Mouse (Mus musculus) cerebellum, adult 8-10 months (tissue): ENCODE results near the gene Gm7879.
A peak's percentile ranks its signal among the peaks of the same experiment; 100 is the strongest.
"Not testable (repeated sequence)": the region's sequence is repeated elsewhere in the genome, so short reads cannot be mapped to it uniquely, and the experiment has no call there.

ENCODE experiments used
- DNase-seq: peaks from one replicate; pipeline ENCODE4 v3.0.0; 2022

The Gm7879 gene

DNA sequence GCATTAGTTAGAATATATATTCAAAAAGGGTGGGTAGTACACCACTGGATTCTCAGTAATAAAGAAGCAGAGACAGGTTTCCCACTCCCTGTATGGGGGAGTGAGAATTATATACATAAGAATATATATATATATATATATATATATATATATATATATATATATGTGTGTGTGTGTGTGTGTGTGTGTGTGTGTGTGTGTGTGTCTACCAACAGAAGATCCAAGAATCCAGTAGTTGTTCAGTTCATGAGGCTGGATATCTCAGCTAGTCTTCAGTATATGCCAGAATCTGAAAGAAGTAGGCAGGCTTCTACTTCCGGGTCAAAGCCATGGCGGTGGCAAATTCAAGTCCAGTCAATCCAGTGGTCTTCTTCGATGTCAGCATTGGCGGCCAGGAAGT lies at the start of gene Gm7879:
TSS of gene Gm7879 (plus strand) at position 301 of the 400 bp plus-strand sequence.
- not testable (repeated sequence) for DNase-seq

DNA sequence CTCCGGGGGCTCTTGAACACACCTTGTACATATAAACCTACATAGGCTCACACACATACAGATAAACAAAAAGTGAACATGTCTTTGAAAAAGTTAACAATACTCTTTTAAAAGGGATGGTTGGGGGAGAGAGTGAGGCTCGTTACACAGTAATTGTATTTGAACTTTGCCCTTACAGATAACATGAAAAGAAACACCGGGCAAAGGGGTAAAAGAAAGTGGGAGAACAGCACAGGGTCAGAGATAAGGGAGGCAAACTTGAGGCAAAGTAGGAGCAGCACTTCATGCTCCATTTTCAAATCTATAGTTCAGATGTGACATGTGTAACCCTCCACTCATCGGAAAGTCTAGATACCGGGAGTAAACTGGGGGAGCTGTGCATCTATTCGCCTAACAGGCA lies 49.3 kb upstream of the Gm7879 start:
- DNase-seq, result no peak

DNA sequence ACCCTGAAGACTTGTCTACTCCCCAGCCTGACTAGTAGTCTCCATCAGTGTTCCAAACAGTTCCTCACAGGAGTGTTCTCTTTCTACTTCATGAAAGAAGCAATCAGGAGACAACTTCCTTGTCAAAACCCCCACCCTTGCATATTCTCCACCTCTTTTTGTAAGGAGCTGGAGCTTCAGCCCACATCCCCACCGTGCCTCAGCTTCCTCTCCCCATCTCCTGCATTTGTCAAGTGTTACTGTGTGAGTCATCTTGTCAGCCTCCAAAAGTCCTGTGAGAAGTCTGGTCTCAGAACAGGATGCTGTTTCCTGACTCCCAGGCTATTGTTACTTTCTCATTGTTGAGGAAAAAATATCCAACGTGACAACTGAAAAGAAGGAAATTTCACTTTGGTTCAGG lies 47.6 kb upstream of the Gm7879 start:
- no peak for DNase-seq

DNA sequence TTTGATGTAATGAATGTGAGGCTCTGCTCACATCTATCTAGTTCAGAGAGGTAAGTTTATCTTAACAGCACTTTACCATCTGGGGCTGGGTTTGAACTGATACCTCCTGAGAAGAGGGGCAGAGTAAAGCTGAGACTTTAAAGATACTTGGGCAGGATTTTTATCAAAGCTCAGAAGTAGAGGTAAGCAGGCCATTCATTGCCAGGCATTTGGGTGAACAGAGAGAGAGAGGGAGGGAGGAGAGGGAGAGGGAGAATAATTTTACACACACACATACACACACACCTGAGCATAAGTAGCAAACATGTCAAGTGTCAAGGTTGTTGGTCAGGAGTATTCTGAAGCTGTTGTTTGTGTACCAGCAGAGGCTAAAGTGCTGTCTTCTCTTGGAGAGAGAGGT lies 44.7 kb upstream of the Gm7879 start, which contains the start of gene Cd38:
TSS of gene Cd38 (plus strand) at position 301 of the 400 bp plus-strand sequence.
- DNase-seq, result no peak

DNA sequence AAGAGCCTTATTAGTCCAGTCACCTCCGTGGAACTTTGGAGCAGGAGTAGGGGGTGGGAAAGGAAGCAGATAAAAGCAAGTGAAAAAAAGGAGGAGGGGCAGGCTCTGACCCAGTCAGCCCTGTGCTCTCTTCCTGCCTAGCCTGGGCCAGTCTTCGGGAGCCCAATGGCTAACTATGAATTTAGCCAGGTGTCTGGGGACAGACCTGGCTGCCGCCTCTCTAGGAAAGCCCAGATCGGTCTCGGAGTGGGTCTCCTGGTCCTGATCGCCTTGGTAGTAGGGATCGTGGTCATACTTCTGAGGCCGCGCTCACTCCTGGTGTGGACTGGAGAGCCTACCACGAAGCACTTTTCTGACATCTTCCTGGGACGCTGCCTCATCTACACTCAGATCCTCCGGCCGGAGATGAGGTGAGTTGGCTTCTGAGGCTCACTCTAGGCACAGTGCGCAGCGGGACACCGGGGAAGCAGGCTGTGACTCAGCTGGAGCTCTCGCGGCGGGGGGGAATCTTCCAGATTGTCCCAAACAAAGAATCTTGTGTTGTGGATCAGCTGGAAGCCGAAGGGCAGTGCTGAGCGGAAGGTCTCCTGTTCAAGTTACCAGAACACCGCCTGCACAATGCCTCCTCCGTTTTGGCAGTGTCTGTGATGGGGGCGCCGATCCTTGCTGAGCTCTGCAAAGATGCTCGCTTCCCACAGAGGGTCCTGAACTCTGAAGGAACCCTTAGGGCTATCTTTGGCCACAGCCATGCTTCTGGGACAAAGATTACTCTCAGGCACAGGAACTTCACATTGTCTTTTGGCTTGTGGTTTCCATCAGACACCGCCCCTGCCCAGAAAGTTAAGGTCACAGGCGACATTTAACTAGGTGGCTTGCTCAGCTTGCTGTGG lies 44.0 kb upstream of the Gm7879 start:
- peak; percentile 19 for DNase-seq

DNA sequence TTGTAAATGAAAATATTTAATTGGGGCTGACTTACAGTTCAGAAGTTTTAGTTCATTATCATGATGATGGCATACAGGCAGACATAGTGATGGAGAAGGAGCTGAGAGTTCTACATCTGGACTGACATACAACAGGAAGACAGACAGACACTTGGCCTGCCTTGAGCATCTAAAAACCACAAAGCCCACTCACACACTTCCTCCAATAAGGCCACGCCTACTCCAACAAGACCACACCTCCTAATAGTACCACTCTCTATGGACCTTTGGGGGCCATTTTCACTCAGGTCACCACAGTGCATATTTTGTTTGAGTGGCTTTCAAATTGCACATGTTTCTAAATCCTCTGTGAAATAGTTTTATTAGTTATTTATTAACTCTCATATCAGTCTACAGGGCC lies 41.1 kb upstream of the Gm7879 start:
- DNase-seq, result no peak

DNA sequence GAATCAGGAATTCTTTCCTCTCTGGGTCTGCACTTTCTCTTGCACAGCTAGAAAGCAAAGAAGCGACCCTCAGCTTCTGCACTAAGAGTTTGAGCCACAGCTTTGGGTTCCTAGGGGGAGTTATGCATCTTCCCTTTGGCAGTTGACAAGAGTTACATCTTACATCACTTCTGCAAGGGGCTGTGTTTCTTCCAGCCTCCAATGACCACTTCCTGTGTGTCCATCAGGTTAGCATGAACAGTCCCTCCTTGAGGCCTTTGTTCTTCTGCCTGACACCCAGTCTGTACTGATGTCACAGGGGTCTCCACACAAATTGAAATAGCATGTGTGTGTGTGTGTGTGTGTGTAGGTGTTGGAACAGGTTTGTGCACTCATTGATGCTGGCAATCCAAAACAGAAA lies 40.3 kb upstream of the Gm7879 start:
- DNase-seq, result no peak

DNA sequence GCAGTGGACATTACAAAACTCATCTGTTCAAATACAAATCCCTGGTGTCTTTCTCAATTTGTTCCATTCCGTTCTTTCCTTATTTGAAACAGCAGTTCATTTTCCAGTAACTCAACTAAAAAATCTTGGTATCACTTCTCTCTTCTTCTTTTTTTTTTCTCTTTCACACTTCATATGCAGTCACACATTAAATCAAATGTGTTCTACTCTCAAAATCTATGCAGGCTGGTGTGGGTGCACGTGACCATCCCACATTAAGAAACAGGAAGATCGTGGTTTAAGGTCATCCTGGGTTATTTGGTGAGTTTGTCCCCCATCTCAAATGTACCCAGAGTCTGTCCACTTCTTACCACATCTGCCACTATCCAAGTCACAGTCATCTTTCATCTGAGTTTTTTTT lies 30.9 kb upstream of the Gm7879 start:
- no peak for DNase-seq

DNA sequence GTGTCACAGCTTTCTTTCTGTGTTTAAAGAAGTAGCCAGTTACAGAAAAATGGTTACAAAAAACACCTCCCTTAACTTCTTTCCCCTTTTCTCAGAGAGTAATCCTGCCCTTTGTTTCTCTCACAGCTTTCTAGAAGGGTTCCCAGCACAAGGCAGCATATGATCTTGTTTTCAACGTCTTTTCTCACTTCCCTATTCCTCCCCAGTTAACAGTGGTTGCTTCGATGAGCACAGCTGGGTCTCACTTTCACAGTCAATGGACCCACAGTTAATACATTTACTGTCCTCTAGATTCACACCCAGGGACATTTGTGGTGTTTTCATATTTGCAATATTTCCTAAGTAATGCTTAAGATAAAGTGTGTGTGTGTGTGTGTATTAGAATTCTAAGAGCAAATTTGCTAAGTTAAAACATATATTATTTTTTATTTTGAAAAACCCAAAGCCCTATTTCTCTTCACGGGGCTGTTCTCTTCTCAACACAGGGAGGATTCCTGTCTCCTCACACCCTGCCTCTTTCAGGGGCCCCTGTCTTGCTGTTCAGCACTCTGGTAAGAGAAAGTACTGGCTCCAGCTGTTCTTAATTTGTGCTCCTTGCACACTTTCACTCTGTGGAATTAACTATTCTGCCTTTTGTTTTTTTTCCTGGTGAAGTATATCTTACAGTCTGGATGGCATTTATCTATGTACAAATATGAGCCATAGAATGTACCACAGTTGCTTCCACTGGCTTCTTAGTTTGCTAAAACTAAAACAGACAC lies 27.7 kb upstream of the Gm7879 start:
- no peak for DNase-seq

DNA sequence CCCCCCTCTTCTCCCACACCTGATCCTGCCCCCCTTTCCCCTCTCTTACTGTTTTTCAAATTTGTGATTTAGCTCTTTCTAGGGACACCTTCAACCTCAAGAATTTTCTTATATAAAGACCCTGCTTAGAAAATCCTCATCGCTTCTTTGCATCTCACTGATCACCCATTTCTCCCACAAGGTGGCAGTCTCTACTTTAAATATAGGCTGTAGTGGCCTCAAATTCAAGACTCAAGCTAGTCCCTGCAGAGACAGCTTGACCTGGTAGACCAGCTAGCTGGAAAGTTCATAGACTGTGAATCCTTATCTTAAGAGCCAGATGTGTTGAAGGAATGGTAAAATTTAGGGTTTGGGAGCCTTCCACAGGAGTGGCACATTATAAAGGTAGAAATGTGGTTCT lies 20.6 kb upstream of the Gm7879 start:
- no peak for DNase-seq

DNA sequence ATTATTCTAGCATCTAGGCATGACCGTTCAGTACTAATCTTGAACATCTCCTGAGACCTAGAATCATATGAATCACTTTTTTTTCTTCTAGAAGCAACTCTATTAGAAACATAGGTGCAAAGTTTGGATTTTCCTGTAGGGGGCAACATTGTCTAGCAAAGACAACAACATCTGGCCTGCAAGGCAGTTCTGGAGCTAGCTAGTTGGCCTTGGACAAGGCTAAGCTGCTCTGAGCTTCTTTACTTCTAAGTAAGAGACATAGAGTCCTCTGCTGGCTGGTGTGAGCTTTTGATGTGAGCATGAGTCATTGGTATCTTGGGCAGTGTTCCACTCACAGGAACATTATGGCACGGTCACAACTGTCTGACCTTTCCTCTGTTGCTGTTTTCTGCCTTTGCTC lies 18.8 kb upstream of the Gm7879 start:
- no peak for DNase-seq

DNA sequence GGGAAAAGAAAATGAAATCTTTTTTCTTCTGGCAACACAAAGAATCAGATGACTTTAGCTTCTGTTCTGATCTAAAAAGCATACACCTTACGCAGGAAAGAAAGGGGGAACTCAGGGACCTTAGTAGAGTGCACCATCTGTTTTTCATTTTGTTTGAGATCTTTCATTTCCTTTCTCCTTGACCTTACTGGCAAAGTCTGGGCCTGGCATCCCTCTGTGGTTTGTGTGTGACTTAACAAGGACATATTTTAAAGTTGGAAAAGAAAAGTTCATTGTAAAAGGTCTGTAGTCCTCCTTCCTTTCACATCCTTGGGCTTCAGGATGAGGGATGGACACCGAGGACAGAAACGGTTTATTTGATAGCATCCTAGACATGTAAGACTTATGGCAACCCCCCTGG lies 17.0 kb upstream of the Gm7879 start:
- no peak for DNase-seq

DNA sequence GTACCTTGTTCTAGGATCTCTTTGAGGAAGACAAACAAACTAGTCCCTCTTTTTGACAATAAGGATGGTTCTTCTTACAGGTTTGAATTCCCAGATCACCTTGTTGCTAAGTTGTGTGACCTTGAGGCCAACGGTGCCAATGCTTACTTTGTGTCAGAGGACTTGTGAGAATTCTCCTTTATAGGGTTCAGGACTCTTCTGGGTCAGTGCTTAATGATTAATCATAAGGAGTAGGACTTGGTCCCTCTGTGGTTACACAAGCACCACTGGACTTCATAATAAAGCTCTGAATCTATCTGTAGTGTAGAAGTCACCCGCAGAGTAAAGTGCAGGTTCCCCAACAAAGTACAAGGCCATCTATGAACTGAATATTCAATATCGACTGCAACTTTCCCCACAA lies 8.3 kb upstream of the Gm7879 start:
- no peak for DNase-seq

DNA sequence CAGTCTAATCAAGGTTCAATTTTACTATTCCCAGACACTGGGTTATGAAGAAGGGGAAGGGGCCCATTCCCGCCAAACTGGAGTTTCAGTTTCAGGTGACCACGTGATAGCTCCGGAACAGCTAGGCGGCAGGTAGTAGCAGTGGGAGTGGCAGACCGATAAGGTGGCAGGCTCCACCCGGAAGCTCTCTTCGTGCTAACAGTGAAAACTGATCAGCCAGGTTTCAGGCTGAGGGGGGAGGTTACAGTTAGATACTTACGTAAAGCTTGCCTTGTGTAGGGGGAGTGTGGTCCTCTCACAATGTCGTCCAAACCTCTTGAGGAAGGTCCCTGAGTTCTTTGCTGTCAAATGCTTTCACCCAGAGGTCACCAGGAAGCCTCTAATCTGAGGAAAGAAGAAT lies 3.7 kb upstream of the Gm7879 start:
- DNase-seq, result no peak

DNA sequence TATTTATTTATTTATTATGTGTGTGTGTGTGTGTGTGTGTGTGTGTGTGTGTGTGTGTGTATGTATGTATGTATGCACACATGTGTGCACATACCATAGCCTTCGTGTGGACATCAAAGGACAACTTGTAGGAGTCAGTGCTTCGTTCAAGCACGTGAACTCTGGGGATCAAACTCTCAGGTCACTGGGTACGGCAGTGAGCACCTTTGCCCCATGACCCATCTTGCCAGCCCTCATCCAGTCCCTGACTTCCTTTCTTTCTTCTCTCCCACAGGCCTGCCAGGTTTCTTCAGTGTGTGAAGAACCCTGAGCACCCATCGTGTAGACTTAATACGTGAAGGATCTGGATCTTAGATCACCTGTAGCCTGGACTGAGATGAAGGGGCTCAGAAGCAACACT lies 2.9 kb upstream of the Gm7879 start:
- no peak for DNase-seq

DNA sequence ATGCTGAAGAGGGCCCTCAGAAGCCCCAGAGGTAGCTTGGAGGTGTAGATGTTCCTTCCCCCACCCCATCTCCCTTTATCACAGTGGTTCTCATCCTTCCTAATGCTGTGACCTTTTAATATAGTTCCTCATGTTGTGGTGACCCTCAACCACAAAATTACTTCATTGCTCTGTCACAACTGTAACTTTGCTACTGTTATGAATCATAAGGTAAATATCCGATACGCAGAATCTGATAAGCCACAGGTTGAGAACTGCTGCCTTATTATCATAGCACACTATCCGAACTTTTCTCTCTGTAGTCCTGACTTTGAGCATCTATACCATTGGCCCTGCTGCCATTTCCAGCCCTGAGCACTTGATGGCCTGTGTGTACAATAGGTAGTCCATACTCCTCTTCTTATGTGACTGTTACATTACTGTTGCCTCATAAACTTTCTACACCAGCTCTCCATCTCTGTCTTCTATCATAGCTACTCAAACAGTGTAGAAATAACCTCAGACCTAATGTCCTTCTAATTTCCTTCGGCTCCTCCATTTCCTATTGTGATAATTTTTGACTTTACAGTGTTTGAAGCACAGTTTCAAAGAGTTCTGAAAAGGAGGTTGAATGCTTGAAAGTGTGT lies 2.4 kb downstream of the Gm7879 start:
- no peak for DNase-seq

DNA sequence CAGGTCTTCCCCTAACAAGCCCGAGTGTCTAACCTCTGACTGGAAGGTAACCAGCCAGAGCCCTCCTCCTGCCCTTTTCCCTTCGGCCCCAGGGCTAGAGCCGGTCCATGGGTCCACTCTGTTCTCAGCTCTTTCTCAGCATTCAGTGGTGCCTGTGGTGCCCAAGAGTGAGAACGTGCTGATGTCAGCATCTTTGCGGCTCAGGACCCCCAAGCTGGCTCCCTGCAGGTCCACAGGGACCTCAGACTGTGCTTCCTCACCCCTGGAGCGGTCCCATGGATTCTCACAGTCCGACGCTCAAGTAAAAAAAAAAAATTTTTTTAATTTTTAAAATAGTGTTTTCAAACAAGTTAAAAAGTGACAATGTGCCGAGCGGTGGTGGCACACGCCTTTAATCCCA lies 8.9 kb downstream of the Gm7879 start:
- DNase-seq, result no peak

DNA sequence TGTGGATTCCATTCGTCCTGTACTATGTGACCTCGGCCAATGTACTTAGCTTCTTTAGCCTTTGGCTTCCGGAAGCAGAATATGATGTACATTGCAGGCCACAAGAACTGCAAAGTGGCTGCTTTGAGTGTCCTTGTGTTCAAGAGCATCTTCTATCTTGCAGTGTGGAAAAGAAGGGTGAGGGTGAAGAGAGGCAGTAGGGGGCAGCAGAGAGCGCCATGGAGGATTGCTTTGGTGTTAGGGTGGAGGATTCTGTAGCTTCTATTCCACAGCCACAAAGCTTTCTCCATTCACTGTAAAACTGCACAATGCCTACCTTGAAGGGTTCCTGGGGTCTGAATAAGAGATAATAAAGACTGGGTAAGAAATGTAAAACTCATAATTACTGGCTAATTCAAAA lies 11.0 kb downstream of the Gm7879 start:
- DNase-seq, result peak; percentile 19

DNA sequence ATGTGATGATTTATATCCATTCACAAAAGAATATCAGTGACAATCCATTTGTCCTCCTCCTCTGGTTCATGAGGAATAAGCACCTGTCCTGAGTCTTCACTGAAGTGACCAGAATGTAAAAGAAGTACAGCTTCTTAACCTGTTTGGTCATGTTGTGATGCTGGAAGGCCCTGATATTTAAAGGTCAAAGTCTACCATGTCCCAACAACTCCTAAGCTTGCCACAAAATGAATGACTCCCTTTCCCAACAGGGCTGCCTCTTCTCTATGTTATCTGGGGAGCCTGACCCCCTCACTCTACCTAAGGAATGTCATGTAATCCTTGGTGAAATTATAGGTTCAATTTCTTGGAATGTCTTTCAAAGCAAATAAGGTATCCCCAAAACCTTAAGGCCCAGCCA lies 14.8 kb downstream of the Gm7879 start:
- no peak for DNase-seq

DNA sequence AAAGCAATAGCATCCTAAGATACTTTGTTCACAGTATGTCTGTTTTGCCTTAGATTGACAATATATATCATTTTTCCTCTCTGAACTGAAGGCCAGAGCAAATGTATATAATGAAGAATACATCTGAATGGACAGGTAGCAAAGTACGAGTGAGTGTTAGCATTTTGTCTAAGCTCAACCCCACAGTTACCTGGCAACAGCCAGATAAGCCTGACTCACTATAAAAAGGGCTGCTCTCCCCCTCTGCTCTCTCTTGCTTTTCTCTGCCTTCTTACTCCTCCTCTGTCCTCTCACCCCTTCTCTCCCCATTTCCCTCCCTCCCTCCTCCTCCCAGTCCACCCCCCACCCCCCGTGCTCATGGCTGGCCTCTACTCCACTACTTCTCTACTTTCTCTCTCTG lies 20.3 kb downstream of the Gm7879 start:
- DNase-seq, result no peak

DNA sequence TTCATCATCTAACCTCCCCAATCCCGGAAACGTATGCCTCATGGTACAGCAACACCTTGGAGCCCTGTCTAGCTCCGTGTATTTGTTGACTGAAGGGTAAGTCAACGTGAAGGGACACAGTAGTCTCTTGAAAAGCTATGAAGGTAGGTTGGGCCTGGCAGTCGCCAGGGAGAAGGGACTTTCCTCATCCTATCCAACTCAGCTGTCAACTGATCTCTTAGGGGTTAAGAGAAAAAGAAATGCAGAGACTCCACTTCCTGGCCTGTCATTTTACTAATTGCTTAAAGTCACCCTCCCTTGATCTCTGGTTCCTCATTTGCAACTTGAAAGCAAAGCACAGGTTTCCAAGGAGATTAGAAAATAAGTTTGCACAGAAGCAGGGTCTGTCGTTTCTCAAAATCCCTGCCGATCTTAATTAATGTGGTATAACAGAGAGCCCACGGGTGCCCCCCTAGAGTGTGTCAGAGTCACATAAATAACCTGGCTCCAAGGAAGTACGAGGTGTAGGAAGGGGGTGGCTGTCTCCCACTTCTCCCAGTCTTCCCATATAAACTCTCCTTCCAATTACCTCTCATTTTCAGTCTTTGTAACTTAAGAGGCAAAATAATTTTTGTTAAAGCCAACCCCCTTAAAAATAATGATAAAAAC lies 34.5 kb downstream of the Gm7879 start:
- no peak for DNase-seq

DNA sequence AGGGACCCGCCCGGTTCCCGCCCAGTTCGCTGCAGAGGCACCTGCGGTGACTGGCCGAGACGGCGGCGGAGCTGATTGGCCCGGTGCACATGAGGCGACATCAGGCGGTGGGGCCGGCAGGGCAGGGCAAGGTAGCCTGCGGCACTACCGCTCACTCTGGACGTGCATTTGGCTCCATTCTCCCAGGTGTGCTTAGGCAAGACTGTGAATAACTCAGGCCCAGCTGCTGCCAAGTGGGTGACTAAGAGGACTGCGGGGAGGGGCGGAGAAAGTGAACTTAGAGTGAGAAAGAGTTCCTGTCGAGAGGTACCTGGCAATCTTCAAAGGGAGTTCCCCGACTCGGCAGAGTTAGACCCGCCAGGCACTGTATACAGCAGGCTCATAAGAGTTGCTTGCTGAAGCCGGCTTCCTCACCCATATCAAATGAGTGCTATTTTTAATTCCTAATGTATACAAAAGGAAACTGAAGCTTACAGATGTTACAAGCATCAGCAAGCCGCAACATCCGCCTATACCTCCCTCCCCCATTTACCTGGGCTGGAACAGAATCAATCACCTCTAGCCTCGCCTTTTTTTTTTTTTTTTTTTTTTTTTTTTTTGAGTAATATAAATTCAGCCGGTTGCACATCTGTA lies 35.3 kb downstream of the Gm7879 start:
- no peak for DNase-seq

DNA sequence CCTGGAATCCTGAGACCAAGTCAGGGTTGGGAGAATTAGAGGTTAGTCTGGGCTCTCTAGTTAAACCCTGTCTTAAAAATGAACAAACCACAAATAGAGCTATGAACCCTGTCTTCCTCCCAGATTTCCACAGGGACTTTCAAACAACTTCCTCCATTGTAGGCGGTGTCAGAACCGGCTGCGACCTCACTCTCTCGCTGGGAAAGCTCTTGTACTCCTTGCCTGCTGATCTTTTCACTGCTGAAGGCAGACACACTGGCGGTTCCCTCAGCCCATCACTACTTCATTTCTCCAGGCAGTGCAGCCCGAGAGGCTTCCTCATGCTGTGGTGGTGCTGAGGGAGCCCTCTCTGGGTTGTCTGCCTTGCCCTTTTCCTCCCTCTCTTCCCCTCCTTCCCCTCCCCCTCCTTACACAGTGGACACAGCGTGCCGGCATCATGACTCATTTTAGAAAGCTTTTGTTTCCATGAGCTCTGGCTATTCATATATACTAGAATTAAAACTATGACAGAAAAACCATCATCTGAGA lies 35.9 kb downstream of the Gm7879 start:
- no peak for DNase-seq
